Mouse (Mus musculus): ENCODE data around the gene Igf1r. TPM values are rescaled to one million over a fixed set of nuclear protein-coding genes. Genes with fewer than 3 reads are reported as not detected.

Igf1r gene
- polyA plus RNA-seq, 1 experiment from 2014 or later: 36.8 TPM

- Histone ChIP-seq H3K4me2 (replicated peaks) (no peak overlapping the region), H3K4me3 (no peak overlapping the region), H3K9me3 (no peaks in the 10 kb centered on the region), H3K9ac (no peak overlapping the region), H3K36me3 (no peaks in the 10 kb centered on the region; the same call in 1 of the 2 replicates), H3K27ac (no peak overlapping the region), H3K4me1 (peaks cover 13% of the 10 kb centered on the region; the same call in 1 of the 2 replicates), H3K27me3 (no peaks in the 10 kb centered on the region)
- 87% methylated on average over 4 of the region's 4 CpGs for WGBS
- ATAC-seq (ENCODE audit: low FRiP score, low read depth): no peak
Measured at GRCm38 (mm10) chr7:68036527-68036926, 83.9 kb downstream of the Igf1r start.

GRCm38 (mm10) chr7:68038846-68039245 is 86.2 kb downstream of the Igf1r start:
- H3K27ac ChIP-seq: no peak overlapping the region
- no peaks in the 10 kb centered on the region for H3K9me3 ChIP-seq
- WGBS: 57% methylated on average over 8 of the region's 8 CpGs
- H3K4me3 ChIP-seq: no peak overlapping the region
- H3K4me2 ChIP-seq (replicated peaks): no peak overlapping the region
- peaks cover 10% of the 10 kb centered on the region; the same call in 1 of the 2 replicates for H3K4me1 ChIP-seq
- H3K27me3 ChIP-seq: no peaks in the 10 kb centered on the region
- peaks cover 7% of the 10 kb centered on the region; the same call in 1 of the 2 replicates for H3K36me3 ChIP-seq
- no peak overlapping the region for H3K9ac ChIP-seq
- ATAC-seq (ENCODE audit: low FRiP score, low read depth): no peak

GRCm38 (mm10) chr7:68039550-68039949 is 86.9 kb downstream of the Igf1r start:
- Histone ChIP-seq H3K27ac (no peak overlapping the region), H3K4me2 (replicated peaks) (no peak overlapping the region), H3K4me1 (peaks cover 6% of the 10 kb centered on the region; the same call in 1 of the 2 replicates), H3K9ac (no peak overlapping the region), H3K27me3 (no peaks in the 10 kb centered on the region), H3K36me3 (peaks cover 7% of the 10 kb centered on the region; the same call in 1 of the 2 replicates), H3K9me3 (no peaks in the 10 kb centered on the region), H3K4me3 (no peak overlapping the region)
- ATAC-seq (ENCODE audit: low FRiP score, low read depth): no peak
- 63% methylated on average over 2 of the region's 2 CpGs for WGBS

- no peak overlapping the region for H3K9ac ChIP-seq
- peaks cover 16% of the 10 kb centered on the region for H3K4me1 ChIP-seq
- no peak overlapping the region for H3K4me3 ChIP-seq
- H3K27me3 ChIP-seq: no peaks in the 10 kb centered on the region
- H3K4me2 ChIP-seq (replicated peaks): no peak overlapping the region
- ATAC-seq (ENCODE audit: low FRiP score, low read depth): no peak
- WGBS: 80% methylated on average over 4 of the region's 4 CpGs
- peaks cover 7% of the 10 kb centered on the region; the same call in 1 of the 2 replicates for H3K36me3 ChIP-seq
- no peaks in the 10 kb centered on the region for H3K9me3 ChIP-seq
- H3K27ac ChIP-seq: no peak overlapping the region
Measured at GRCm38 (mm10) chr7:68044621-68045020, 92.0 kb downstream of the Igf1r start.

- no peaks in the 10 kb centered on the region for H3K9me3 ChIP-seq
- 54% methylated on average over 4 of the region's 4 CpGs for WGBS
- H3K9ac ChIP-seq: no peak overlapping the region
- no peak overlapping the region for H3K4me2 ChIP-seq (replicated peaks)
- no peak overlapping the region for H3K4me3 ChIP-seq
- no peak for ATAC-seq (ENCODE audit: low FRiP score, low read depth)
- H3K27me3 ChIP-seq: no peaks in the 10 kb centered on the region
- H3K36me3 ChIP-seq: peaks cover 3% of the 10 kb centered on the region; the same call in 1 of the 2 replicates
- no peak overlapping the region for H3K27ac ChIP-seq
- H3K4me1 ChIP-seq: peaks cover 17% of the 10 kb centered on the region
Measured at GRCm38 (mm10) chr7:68047152-68047551, 94.5 kb downstream of the Igf1r start.

- Histone ChIP-seq H3K27me3 (no peaks in the 10 kb centered on the region), H3K4me3 (no peak overlapping the region), H3K36me3 (no peaks in the 10 kb centered on the region), H3K4me2 (replicated peaks) (no peak overlapping the region), H3K9ac (no peak overlapping the region), H3K4me1 (peaks cover 24% of the 10 kb centered on the region), H3K9me3 (no peaks in the 10 kb centered on the region), H3K27ac (no peak overlapping the region)
- ATAC-seq (ENCODE audit: low FRiP score, low read depth): no peak
- 77% methylated on average over 4 of the region's 4 CpGs for WGBS
Measured at GRCm38 (mm10) chr7:68048532-68048931, 95.9 kb downstream of the Igf1r start.

- no peaks in the 10 kb centered on the region for H3K9me3 ChIP-seq
- H3K27ac ChIP-seq: no peak overlapping the region
- no peak overlapping the region for H3K4me2 ChIP-seq (replicated peaks)
- 50% methylated on average over 7 of the region's 7 CpGs for WGBS
- H3K4me3 ChIP-seq: no peak overlapping the region
- no peak for ATAC-seq (ENCODE audit: low FRiP score, low read depth)
- no peaks in the 10 kb centered on the region for H3K36me3 ChIP-seq
- H3K4me1 ChIP-seq: peaks cover 29% of the 10 kb centered on the region
- H3K9ac ChIP-seq: no peak overlapping the region
- no peaks in the 10 kb centered on the region for H3K27me3 ChIP-seq
Measured at GRCm38 (mm10) chr7:68049048-68049447, 96.4 kb downstream of the Igf1r start.

- no peaks in the 10 kb centered on the region for H3K9me3 ChIP-seq
- H3K36me3 ChIP-seq: no peaks in the 10 kb centered on the region
- no peaks in the 10 kb centered on the region for H3K27me3 ChIP-seq
- peaks cover 53% of the 10 kb centered on the region for H3K4me1 ChIP-seq
- no peak for ATAC-seq (ENCODE audit: low FRiP score, low read depth)
- WGBS: 66% methylated on average over 10 of the region's 10 CpGs
- no peak overlapping the region for H3K9ac ChIP-seq
- H3K4me2 ChIP-seq (replicated peaks): no peak overlapping the region
- no peak overlapping the region for H3K27ac ChIP-seq
- no peak overlapping the region for H3K4me3 ChIP-seq
Measured at GRCm38 (mm10) chr7:68053002-68053624, 100.5 kb downstream of the Igf1r start.

GRCm38 (mm10) chr7:68054498-68054897 is 101.9 kb downstream of the Igf1r start:
- Histone ChIP-seq H3K4me3 (no peak overlapping the region), H3K27me3 (no peaks in the 10 kb centered on the region), H3K9ac (no peak overlapping the region), H3K4me2 (replicated peaks) (no peak overlapping the region), H3K36me3 (no peaks in the 10 kb centered on the region), H3K27ac (no peak overlapping the region), H3K4me1 (peaks cover 46% of the 10 kb centered on the region), H3K9me3 (no peaks in the 10 kb centered on the region)
- 41% methylated on average over 2 of the region's 2 CpGs for WGBS
- ATAC-seq (ENCODE audit: low FRiP score, low read depth): no peak

- Histone ChIP-seq H3K4me1 (peaks cover 45% of the 10 kb centered on the region), H3K36me3 (no peaks in the 10 kb centered on the region), H3K4me2 (replicated peaks) (no peak overlapping the region), H3K27ac (no peak overlapping the region), H3K27me3 (no peaks in the 10 kb centered on the region), H3K9me3 (no peaks in the 10 kb centered on the region), H3K9ac (no peak overlapping the region), H3K4me3 (no peak overlapping the region)
- ATAC-seq (ENCODE audit: low FRiP score, low read depth): no peak
- WGBS: 82% methylated on average over 6 of the region's 6 CpGs
Measured at GRCm38 (mm10) chr7:68054956-68055355, 102.3 kb downstream of the Igf1r start.

- Histone ChIP-seq H3K4me1 (peaks cover 63% of the 10 kb centered on the region), H3K9me3 (no peaks in the 10 kb centered on the region), H3K4me3 (no peak overlapping the region), H3K27ac (no peak overlapping the region), H3K4me2 (replicated peaks) (no peak overlapping the region), H3K9ac (no peak overlapping the region), H3K36me3 (no peaks in the 10 kb centered on the region), H3K27me3 (no peaks in the 10 kb centered on the region)
- WGBS: 76% methylated on average over 3 of the region's 3 CpGs
- no peak for ATAC-seq (ENCODE audit: low FRiP score, low read depth)
Measured at GRCm38 (mm10) chr7:68057010-68057409, 104.4 kb downstream of the Igf1r start.

GRCm38 (mm10) chr7:68059690-68060089 is 107.1 kb downstream of the Igf1r start:
- Histone ChIP-seq H3K9ac (no peak overlapping the region), H3K27ac (no peak overlapping the region), H3K36me3 (no peaks in the 10 kb centered on the region), H3K4me1 (peaks cover 71% of the 10 kb centered on the region), H3K4me3 (no peak overlapping the region), H3K9me3 (no peaks in the 10 kb centered on the region), H3K27me3 (no peaks in the 10 kb centered on the region), H3K4me2 (replicated peaks) (no peak overlapping the region)
- ATAC-seq (ENCODE audit: low FRiP score, low read depth): no peak
- 77% methylated on average over 6 of the region's 6 CpGs for WGBS

- ATAC-seq (ENCODE audit: low FRiP score, low read depth): no peak
- no peak overlapping the region for H3K9ac ChIP-seq
- H3K4me3 ChIP-seq: no peak overlapping the region
- H3K36me3 ChIP-seq: no peaks in the 10 kb centered on the region
- peak overlapping the region; percentile 10; the same call in 1 of the 2 replicates for H3K27ac ChIP-seq
- H3K27me3 ChIP-seq: no peaks in the 10 kb centered on the region
- H3K4me2 ChIP-seq (replicated peaks): no peak overlapping the region
- H3K4me1 ChIP-seq: peaks cover 70% of the 10 kb centered on the region
- 70% methylated on average over 9 of the region's 9 CpGs for WGBS
- H3K9me3 ChIP-seq: no peaks in the 10 kb centered on the region
Measured at GRCm38 (mm10) chr7:68061434-68061833, 108.8 kb downstream of the Igf1r start.

Data from limb, embryonic 13.5 days (tissue).